Mouse (Mus musculus) gastrocnemius, adult 2 months (tissue): ENCODE measurements at regions not wholly inside any gene's neighbourhood (a gene's known extent, or its start where the extent isn't known, plus 50 kb on each side); places are given as distances from the start of the nearest gene placed in this dataset.

Source experiments
- DNase-seq: peaks from one replicate; pipeline ENCODE4 v3.0.0; 2022
- H3K27ac ChIP-seq: fragments of 200-600 bp; 2 replicates; pipeline ENCODE4 v1.8.1; 2022; ENCODE audit warnings: mild to moderate bottlenecking
- H3K4me3 ChIP-seq: fragments of 200-600 bp; 2 replicates; pipeline ENCODE4 v1.8.1; 2022; ENCODE audit warnings: mild to moderate bottlenecking, moderate library complexity
- CTCF ChIP-seq: fragments of 200-600 bp; IDR thresholded peaks from 2 replicates; pipeline ENCODE4 v1.8.1; 2022; ENCODE audit warnings: antibody characterized with exemption, mild to moderate bottlenecking, moderate library complexity
- intact Hi-C: fragments of 180-260 bp; cut with DNase I; formaldehyde crosslinking; loops from one replicate; pipeline ENCODE4 v1.15.1; 2025

DNA sequence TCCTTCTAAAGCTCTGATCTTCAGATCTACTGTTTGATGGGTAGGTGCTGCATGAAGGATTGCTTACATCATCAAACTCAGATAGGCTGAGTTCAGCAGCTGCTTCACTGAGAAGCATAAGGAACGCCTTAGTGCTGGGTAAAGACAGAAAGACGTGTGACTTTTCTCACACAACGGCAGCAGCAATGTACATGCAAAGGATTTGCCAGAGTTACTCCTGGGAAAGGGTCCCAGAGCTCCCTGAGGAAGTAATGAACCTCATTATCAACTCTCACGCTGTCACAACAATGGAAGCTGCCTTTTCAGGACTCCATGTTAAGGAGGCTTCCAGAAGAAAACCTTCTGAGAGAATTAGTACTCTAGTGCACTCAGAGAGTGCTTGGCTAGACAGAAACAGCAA is 97.4 kb upstream of the Magi3 start:
- no peak overlapping the region for H3K27ac ChIP-seq
- no peak for TF ChIP-seq CTCF
- H3K4me3 ChIP-seq, result no peak overlapping the region
- intact Hi-C loops, result no loop called here
- no peak for DNase-seq

DNA sequence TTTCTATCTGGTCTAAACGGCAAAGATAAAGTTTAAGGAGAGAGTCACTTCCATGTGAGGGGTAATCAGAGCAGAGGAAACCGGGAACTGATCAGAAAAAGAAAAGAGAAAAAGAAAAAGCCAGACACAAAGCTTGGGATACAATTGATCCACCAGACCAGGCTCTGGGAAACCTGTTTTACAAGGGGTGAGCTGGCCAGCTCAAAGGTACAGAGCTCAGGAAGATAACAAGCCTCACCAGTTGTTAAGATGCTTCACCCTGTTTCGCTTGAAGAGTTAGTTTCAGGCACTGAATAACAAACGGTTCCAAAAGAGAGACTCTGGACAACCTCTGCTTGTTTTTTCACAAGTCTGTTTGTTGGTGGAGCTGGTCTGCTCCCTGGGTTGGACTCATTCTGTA is 92.9 kb upstream of the Magi3 start:
- intact Hi-C loops, result no loop called here
- DNase-seq, result no peak
- H3K27ac ChIP-seq, result no peak overlapping the region
- no peak overlapping the region for H3K4me3 ChIP-seq
- no peak for TF ChIP-seq CTCF

DNA sequence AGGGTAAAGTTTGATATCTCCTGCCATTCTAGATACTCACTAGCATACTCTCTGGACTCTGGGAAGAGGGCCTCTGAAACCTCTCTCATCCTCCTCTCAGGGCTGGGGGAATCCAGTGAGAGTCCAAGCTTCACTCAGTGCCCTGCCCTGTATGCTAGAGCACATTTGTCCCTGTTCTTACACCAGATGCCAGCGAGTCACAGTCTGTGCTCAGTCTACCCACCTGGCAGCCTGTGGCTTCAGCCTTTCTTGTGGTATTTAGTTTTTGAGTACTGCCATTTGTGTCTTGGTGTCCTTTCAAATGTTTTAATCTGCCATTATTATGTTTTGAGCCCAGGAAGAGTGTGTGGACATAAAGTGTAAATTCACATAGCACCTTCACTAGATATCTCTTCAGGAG is 86.8 kb upstream of the Magi3 start:
- Histone ChIP-seq H3K27ac (no peak overlapping the region), H3K4me3 (no peak overlapping the region)
- intact Hi-C loops, result no loop called here
- no peak for DNase-seq
- no peak for TF ChIP-seq CTCF

DNA sequence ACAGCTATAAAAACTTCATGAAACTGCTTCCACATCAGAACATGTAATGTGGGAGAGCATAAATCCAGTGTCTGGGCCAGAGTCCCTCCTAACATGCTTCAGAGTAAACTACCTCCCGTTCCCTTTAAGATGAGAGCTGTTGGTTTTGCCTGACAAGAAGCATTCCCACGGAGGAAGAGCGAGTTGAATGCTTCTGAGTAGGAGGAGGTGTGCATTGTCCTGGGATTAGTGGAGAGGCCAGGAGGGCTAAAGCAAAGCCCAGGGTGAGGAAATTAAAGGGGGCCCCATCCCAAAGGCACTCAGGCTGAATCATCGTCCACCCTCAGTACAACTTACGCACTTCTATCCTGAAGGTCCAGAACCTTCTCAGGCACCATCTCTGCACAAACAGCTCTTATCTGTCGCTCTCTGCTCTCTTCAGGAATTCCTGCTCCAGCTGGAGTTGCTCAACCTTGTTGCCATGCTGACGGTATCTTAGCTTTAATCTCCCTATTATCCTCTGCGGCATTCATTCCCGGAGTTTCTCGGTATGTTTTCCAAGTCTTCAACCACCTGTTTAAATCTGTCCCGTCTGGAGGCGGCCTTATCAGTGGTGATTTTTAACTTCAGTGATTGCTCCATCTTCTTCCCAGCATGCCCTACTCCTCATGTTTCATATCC is 85.9 kb upstream of the Magi3 start:
- no peak for DNase-seq
- H3K4me3 ChIP-seq, result no peak overlapping the region
- no peak for TF ChIP-seq CTCF
- no peak overlapping the region for H3K27ac ChIP-seq
- intact Hi-C loops, result no loop called here

DNA sequence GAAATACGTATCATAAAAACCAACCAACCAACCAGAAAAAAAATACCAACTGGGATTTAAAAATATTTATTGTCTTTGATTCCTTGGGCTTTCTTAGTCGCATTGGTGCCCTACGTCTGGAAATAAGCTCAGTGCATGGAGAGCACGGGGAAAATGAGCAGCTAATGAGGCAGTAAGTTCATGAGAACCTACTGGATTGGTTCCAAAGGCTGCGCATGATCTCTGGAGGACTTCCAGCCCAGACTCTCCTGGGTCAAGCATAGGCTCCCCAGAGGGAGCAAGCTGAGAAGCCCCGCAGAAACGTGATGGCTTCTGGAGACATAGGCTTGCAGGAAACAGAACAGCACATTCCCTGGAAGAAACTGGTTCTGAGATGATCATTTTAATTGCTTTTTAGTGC is 83.4 kb upstream of the Magi3 start:
- Histone ChIP-seq H3K27ac (no peak overlapping the region), H3K4me3 (no peak overlapping the region)
- peak; percentile 27 for DNase-seq
- intact Hi-C loops, result no loop called here
- no peak for TF ChIP-seq CTCF

DNA sequence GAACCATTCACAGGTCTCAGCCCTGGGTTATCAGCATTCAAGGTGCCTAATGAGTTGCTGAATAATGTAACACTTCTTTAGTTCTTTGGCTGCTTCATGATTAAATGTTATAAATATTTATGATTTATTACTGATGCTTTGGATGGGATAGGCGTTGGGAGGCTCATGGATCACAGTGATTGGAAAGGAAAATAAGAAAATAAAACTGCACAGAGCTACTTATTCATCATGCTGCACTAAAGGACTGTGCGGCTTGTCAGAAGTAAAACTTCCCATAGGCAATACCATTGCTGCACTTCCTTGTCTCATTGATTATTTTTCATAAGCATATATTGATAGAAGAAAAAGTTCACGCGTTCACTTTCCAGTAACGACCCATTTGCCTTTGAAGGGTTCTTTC is 80.0 kb upstream of the Magi3 start:
- no peak for TF ChIP-seq CTCF
- no peak overlapping the region for H3K27ac ChIP-seq
- DNase-seq, result no peak
- H3K4me3 ChIP-seq, result no peak overlapping the region
- intact Hi-C loops, result no loop called here

DNA sequence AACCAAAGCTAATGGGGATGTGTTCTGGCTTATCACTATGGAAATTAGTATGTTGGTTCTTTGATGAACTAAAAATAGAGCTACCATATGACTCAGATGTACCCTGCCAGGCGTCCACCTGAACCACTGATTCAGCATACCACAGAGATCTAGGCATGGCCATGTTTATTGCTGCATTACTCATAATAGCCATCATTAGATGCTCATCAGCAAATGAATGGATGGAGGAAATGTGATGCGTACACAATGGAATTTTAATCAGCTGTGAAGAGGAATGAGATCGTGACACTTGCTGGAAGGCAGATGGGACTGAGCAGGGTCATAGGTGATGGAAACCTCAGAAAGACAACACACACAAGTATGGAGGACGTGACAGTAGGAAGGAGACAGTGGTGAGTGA is 78.7 kb upstream of the Magi3 start:
- no peak overlapping the region for H3K4me3 ChIP-seq
- DNase-seq, result no peak
- no peak for TF ChIP-seq CTCF
- intact Hi-C loops, result no loop called here
- no peak overlapping the region for H3K27ac ChIP-seq

DNA sequence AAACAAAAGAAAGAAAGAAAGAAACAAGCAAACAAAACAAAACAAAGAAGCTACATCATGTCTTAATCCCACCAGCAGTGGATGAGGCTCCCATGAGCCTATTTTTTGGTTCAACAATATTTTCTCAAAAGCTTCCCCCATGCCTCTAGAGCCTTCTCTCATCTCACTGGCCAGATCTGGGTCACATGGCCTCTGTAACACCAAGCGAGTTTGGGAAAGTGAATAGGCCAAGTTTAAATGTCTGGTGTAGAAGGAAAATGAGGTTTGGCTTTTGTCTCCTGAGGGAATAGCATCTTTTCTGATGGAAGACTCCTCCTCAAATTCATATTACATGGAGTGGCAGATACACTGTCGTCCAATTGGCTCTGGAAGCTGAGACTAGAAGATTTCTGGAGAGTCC is 78.2 kb upstream of the Magi3 start:
- no peak overlapping the region for H3K4me3 ChIP-seq
- no peak for DNase-seq
- intact Hi-C loops, result no loop called here
- H3K27ac ChIP-seq, result no peak overlapping the region
- no peak for TF ChIP-seq CTCF

DNA sequence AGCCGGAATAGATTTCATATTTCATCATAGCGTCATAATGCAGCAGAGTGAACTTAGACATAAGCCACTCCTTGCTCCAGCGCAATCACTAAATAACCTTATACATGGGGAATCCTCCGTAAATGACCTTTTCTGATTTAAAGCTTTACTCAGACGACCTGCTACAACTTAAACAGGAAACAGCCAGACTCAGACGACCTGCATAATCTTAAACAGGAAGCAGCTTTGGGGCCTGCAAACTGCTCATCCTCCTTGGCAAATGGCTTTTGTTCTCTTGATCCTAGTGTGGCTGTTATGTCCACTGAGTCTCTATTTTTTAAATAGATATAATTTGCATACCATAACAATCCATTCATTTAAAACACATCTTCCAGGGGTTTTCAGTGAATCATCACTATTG is 76.9 kb upstream of the Magi3 start:
- H3K4me3 ChIP-seq, result no peak overlapping the region
- H3K27ac ChIP-seq, result no peak overlapping the region
- intact Hi-C loops, result no loop called here
- TF ChIP-seq CTCF, result no peak
- DNase-seq, result no peak

DNA sequence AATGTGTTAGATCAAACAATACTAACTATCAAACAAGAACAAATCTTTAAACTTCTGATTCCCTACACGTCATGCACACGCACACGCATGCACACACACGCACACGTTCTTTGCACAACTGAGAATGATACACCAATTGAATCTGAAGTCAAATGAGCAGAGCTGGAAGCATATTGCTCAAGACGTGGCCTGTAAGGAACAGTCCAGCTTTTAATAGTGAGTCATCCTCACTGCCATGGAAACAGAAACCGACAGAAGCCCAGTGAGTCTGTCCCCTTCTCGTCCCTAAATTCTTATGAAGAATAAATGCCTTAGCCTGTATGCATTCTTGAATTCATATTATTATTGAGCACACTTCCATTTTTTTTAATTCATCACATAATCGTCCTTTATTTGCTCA is 75.7 kb upstream of the Magi3 start:
- DNase-seq, result no peak
- TF ChIP-seq CTCF, result no peak
- intact Hi-C loops, result no loop called here
- no peak overlapping the region for H3K4me3 ChIP-seq
- H3K27ac ChIP-seq, result peak overlapping the region; percentile 46

DNA sequence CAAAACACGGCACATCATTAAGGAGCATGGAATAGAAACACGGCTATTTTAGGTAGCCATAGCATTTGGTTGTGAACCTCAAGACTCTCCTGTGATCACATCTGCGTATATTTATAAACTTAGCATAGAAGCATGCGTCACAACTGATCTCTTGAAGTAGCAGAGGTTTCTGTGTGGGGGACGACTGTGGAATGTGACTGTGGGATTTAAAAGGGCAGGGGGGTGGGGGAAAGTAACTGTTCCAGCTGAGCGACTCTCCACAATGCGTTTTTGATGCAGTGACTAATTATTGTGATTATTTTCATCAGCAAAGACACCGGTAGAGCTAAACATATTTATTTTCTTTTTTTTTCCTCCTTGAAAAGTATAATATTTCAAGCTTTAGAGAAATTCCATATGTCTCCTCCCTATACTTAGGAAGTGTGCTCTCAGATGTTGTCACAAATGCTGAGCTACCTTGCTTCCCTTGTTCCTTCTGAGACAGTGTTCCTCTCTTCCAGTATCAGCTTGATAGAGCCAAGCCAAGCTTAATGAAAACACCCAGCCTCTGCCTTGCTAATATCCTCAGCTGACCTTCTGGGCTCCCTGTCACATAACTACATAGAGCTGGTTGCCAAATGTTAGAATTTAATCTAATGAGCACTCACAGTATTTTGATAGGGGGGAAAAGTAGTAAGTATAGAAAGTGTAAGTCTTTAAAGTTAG is 75.0 kb upstream of the Magi3 start:
- TF ChIP-seq CTCF, result no peak
- intact Hi-C loops, result no loop called here
- no peak overlapping the region for H3K4me3 ChIP-seq
- no peak for DNase-seq
- H3K27ac ChIP-seq, result peak overlapping the region; percentile 46

DNA sequence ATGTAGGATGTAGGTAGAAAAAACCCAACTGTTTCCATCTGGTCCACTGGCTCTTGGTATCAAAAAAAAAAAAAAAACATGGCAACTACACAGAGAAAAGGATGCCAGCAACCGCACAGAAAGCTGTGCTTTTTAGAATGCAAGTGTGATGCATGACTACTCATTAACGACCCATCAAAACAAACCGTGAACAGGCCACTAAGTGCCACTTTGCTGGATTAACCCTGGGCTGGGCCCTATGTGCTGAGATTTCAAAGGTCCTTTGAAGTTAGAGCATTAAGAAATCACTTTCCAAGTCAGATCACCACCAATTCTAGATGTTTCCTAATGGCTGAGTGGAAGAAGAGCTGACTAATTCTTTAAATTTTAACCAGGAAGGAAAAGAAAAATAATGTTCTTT is 73.7 kb upstream of the Magi3 start:
- no peak overlapping the region for H3K4me3 ChIP-seq
- intact Hi-C loops, result no loop called here
- no peak for DNase-seq
- H3K27ac ChIP-seq, result no peak overlapping the region
- no peak for TF ChIP-seq CTCF

DNA sequence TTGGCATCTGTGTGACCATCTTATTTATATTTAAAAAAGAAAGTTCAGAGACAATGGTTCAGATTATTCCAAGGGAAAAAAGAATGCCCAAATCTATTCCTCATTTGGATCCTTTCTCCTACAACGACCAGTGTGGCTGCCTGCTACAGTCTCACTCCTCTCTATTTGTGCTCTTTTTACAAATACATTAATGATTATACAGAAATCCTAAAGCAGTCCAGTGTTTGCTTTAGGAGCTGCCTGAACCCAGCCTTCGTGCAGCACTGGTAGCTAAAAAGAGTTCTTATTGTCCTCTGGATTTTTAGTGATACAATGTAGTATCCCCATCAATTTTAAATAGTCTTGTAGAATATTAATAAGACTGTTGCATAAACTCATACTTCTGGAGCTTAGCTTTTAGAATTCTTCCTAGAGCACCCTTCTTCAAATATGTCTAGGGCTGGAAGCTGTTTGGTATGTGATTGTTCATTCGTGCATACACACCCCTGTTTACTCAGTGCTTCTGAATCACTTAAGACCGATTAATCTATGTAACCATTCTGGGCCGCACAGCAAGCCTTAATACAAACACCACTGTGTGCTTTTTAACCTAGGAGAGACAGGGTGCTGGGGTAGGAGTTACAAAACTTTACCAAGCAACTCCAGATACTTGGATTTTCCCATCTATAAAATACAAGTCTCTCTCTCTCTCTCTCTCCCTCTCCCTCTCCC is 69.0 kb upstream of the Magi3 start:
- intact Hi-C loops, result no loop called here
- TF ChIP-seq CTCF, result no peak
- no peak for DNase-seq
- Histone ChIP-seq H3K27ac (no peak overlapping the region), H3K4me3 (no peak overlapping the region)
